Comparison of ENCODE assay signal across 8 mouse cellular contexts in the genomic region with DNA sequence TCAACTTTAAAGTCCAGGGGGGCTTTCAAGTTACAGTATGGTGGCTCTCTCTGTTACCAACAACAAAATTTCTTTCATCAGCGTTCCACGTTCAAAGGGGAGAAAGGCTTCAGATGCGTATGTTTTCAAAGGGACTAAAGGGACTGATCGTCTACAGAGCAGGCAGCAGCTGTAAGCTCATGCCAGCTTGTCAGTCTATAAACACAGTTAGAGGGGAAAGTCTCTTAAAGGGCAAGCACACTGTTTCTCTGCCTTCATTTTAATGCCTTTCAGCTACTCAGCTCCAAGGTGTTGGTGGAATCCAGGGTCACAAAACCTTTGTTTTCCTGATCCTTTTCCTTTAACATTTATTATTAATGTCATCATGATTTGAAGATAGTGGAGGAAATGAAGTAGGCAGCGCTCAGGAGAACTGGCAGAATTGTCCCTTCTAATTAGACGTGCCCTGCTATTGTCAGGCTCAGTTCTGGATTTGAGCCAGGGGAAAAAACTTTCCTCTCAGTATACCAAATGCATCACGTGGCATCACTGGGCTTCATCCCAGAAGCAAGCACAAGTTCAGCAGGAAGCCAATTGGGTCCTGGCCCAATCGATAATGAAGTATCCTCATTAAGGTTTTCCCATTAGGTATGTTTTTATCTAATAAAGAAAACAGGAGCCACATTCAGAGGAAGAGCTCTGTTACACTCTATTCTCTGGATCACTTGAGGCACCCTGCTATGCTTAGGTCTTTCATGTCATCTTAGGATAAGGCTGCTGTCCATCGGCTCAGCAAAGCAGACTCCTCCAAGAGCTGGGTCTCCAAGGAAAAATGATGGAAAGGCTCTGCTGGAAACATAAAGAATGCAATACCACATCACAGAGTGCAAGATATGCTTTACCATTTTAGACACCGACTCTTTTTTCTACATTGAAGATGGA.
DNase-seq lines count a peak whose midpoint lies in the region; ATAC-seq lines count a peak whose summit lies in the region.

No protein-coding gene starts in this region.

- H3K27ac ChIP-seq in limb, embryonic 12.5 days, result 0 out of 2 replicates have a peak overlapping the region, but pooled peaks have one; percentile 37
- no peak overlapping the region for H3K27ac ChIP-seq in limb, embryonic 10.5 days
- no peak overlapping the region for H3K27ac ChIP-seq in neural tube, embryonic 14.5 days (ENCODE audit: low read depth, low read length)

- H3K9ac ChIP-seq in limb, embryonic 12.5 days (replicated peaks), result no peak overlapping the region
- H3K9ac ChIP-seq in neural tube, embryonic 14.5 days (replicated peaks; ENCODE audit: low read depth, low read length), result no peak overlapping the region

- no peak overlapping the region for H3K4me3 ChIP-seq in limb, embryonic 12.5 days (replicated peaks)
- no peak overlapping the region for H3K4me3 ChIP-seq in limb, embryonic 10.5 days
- no peak overlapping the region for H3K4me3 ChIP-seq in neural tube, embryonic 14.5 days (ENCODE audit: low read depth, low read length)

- H3K9me3 ChIP-seq in limb, embryonic 12.5 days, result no peaks in the 10 kb centered on the region
- no peaks in the 10 kb centered on the region for H3K9me3 ChIP-seq in limb, embryonic 10.5 days (replicated peaks)
- H3K9me3 ChIP-seq in neural tube, embryonic 14.5 days (ENCODE audit: control insufficient read depth, low read length), result no peaks in the 10 kb centered on the region

- H3K27me3 ChIP-seq in limb, embryonic 12.5 days, result no peaks in the 10 kb centered on the region
- no peaks in the 10 kb centered on the region for H3K27me3 ChIP-seq in limb, embryonic 10.5 days (ENCODE audit: low read depth, poor library complexity, severe bottlenecking)
- no peaks in the 10 kb centered on the region for H3K27me3 ChIP-seq in neural tube, embryonic 14.5 days (ENCODE audit: control insufficient read depth, insufficient read depth, low read length)

- H3K4me1 ChIP-seq in limb, embryonic 12.5 days (replicated peaks), result peaks cover 7% of the 10 kb centered on the region; the same call in 1 of the 2 replicates
- peaks cover 6% of the 10 kb centered on the region; the same call in 1 of the 2 replicates for H3K4me1 ChIP-seq in limb, embryonic 10.5 days
- peaks cover 8% of the 10 kb centered on the region; the same call in 1 of the 2 replicates for H3K4me1 ChIP-seq in neural tube, embryonic 14.5 days (ENCODE audit: control insufficient read depth, insufficient read depth, low read length)

- ATAC-seq in limb, embryonic 12.5 days (ENCODE audit: insufficient number of reproducible peaks, insufficient read depth, low FRiP score, low TSS enrichment, low read depth), result no peak
- ATAC-seq in neural tube, embryonic 14.5 days (ENCODE audit: low read depth), result peak; percentile 74; the same call in 1 of the 2 replicates

- H3K36me3 ChIP-seq in limb, embryonic 12.5 days, result no peaks in the 10 kb centered on the region
- no peaks in the 10 kb centered on the region for H3K36me3 ChIP-seq in limb, embryonic 10.5 days
- no peaks in the 10 kb centered on the region for H3K36me3 ChIP-seq in neural tube, embryonic 14.5 days (ENCODE audit: control insufficient read depth, insufficient read depth, low read length)

- H3K4me2 ChIP-seq in limb, embryonic 12.5 days, result peak overlapping the region; percentile 31
- H3K4me2 ChIP-seq in neural tube, embryonic 14.5 days (ENCODE audit: low read depth, low read length), result peak overlapping the region; percentile 12; the same call in 1 of the 2 replicates

- 34% methylated on average over 10 of the region's 10 CpGs for WGBS in limb, embryonic 12.5 days
- WGBS in limb, embryonic 10.5 days, result 48% methylated on average over 10 of the region's 10 CpGs
- 28% methylated on average over 10 of the region's 10 CpGs for WGBS in neural tube, embryonic 14.5 days

- DNase-seq in adrenal gland, adult 2 months, result peak; percentile 5
- no peak for DNase-seq in adrenal gland, adult 18-20 months (ENCODE audit: low spot score in 2 of 2)
- DNase-seq in limb, embryonic 10.5 days (ENCODE audit: low spot score), result no peak
- DNase-seq in kidney, postnatal 14 days, result peak; percentile 22
- DNase-seq in embryo, embryonic 11 days, result no peak
- no peak for DNase-seq in embryo, embryonic 10 days (ENCODE audit: low spot score)

Comparison
In these comparisons a context has a peak if more than half of its experiments do, and no peak if none do; other contexts are left out.
1. DNase-seq: peak in adrenal gland, adult 2 months (single experiment) and kidney, postnatal 14 days (single experiment); none in adrenal gland, adult 18-20 months (0 of 2), limb, embryonic 10.5 days (single experiment), embryo, embryonic 11 days (single experiment) and embryo, embryonic 10 days (single experiment).